Mouse (Mus musculus) hindbrain, embryonic 12.5 days (tissue): Measurements from ENCODE around the gene Olfr821. TPM values are rescaled to one million over a fixed set of nuclear protein-coding genes. Genes with fewer than 3 reads are reported as not detected.
"Not testable (repeated sequence)": the region's sequence is repeated elsewhere in the genome, so short reads cannot be mapped to it uniquely, and the experiment has no call there.

Experiments used
- ATAC-seq: fragments of 200-750 bp; cut with Nextera tagmentation; 2 replicates; pipeline ENCODE4 v1.8.0; 2017; ENCODE audit warnings: moderate TSS enrichment; ENCODE audit not compliant: low FRiP score
- H3K27ac ChIP-seq: fragments of 300-500 bp; sonication (generic); 2 replicates; pipeline ENCODE4 v1.5.1; 2016; ENCODE audit warnings: mild to moderate bottlenecking
- H3K27me3 ChIP-seq: fragments of 300-500 bp; sonication (generic); 2 replicates; pipeline ENCODE4 v1.6.1; 2016; ENCODE audit warnings: mild to moderate bottlenecking
- H3K36me3 ChIP-seq: fragments of 300-500 bp; sonication (generic); 2 replicates; pipeline ENCODE4 v1.6.1; 2016; ENCODE audit warnings: mild to moderate bottlenecking
- H3K4me1 ChIP-seq: fragments of 300-500 bp; sonication (generic); 2 replicates; pipeline ENCODE4 v1.6.1; 2016
- H3K4me2 ChIP-seq: fragments of 300-500 bp; sonication (generic); replicated peaks from 2 replicates; pipeline ENCODE4 v1.6.1; 2016; ENCODE audit warnings: mild to moderate bottlenecking
- H3K4me3 ChIP-seq: fragments of 300-500 bp; sonication (generic); 2 replicates; pipeline ENCODE4 v1.5.1; 2016; ENCODE audit warnings: mild to moderate bottlenecking
- H3K9ac ChIP-seq: fragments of 300-500 bp; sonication (generic); 2 replicates; pipeline ENCODE4 v1.6.1; 2016; ENCODE audit warnings: mild to moderate bottlenecking, moderate library complexity
- H3K9me3 ChIP-seq: fragments of 300-500 bp; sonication (generic); replicated peaks from 2 replicates; pipeline ENCODE4 v1.6.1; 2016; ENCODE audit warnings: mild to moderate bottlenecking
- WGBS: fragments of 180-500 bp; shearing (Covaris S2); methylation state at CpG from one replicate; pipeline ENCODE4 v1.1.7; 2016; 5-methylcytosine and 5-hydroxymethylcytosine counted together
- polyA plus RNA-seq: library from polyadenylated mRNA; unstranded; fragments of >200 nt; fragmentation: Nextera tagmentation; extraction: Ambion mirVana; gene quantifications from 2 replicates; pipeline ENCODE4 v1.2.1, GENCODE M21; 2016

The Olfr821 gene
- not detected in 2 replicates for polyA plus RNA-seq

DNA sequence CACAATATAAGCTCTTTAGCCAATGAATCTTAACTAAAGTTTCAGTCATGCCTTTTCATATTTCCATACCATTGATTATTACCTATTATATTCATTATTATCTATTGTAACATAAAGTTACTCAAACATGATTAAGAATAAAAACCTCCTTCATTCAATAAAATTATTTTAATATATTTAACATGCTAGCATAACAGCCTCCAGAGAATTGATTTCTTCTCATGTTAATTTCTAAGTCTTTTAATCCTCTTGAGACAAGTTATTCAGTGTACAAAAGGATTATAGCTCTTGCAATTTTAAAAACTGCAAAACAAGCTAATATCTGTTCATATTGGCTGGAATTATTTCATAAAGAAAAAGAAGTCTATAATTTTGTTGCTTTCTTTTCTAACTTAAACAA, at the start of gene Olfr821:
Gene Olfr821, plus strand, starts transcription at position 301 of the 400 bp plus-strand sequence.
- ATAC-seq: no peak

DNA sequence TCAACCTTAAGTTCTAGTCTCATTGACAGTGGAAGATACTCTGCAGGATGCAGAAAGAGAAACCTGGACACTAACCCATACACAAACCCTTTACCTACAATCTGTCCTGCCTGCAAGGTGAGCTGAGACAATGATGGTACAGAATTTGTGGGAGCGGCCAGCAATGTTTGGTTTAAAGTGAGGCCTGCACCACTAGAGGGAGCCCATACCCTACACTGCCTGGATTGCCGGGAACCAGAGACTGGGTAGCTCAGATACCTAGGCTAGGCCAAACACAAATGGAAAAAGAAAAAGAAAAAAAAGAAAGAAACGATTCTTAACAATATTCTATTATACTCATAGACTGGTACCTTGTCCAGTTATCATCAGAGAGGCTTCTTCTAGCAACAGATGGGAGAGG, 48.3 kb upstream of the Olfr821 start:
- not testable (repeated sequence) for H3K9ac ChIP-seq, H3K36me3 ChIP-seq, H3K27me3 ChIP-seq, ATAC-seq, H3K4me3 ChIP-seq, H3K4me2 ChIP-seq, H3K4me1 ChIP-seq, H3K9me3 ChIP-seq, H3K27ac ChIP-seq
- WGBS: no CpG with 5 or more reads among the region's 3 CpGs

More for the DNA sequence above, at the start of gene Olfr821:
- no peaks in the 10 kb centered on the region; the same call in 1 of the 2 replicates for H3K9me3 ChIP-seq
- H3K27me3 ChIP-seq: no peaks in the 10 kb centered on the region
- no peak within 1 kb of the TSS for H3K27ac ChIP-seq
- H3K9ac ChIP-seq: no peak within 1 kb of the TSS
- no peaks in the 10 kb centered on the region for H3K36me3 ChIP-seq
- no peaks in the 10 kb centered on the region for H3K4me1 ChIP-seq
- H3K4me2 ChIP-seq: no peak within 1 kb of the TSS
- H3K4me3 ChIP-seq: no peak within 1 kb of the TSS

DNA sequence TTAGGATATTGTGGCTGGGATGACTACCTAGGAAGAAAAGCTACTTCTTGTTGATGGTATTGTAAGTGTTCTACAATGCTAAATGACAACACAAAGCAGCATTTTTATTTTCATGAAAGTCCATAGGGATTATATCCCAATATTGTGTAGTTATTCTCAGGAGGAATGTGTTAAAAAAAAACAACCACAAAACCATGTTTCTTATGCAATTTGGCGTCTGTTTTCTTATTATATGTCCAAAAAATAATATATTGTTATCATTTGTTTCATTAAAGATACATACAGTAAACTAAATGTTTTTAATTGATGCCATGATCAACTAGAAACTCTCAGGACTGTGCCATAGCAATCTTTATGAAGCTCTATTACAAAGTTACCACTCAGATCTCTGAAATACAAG, 45.2 kb upstream of the Olfr821 start, which contains the start of gene Gm10310:
Gene Gm10310, minus strand, starts transcription at position 101 of the 400 bp plus-strand sequence.
- no CpG with 5 or more reads among the region's 1 CpGs for WGBS
- H3K4me1 ChIP-seq, ATAC-seq, H3K4me2 ChIP-seq, H3K9ac ChIP-seq, H3K27ac ChIP-seq, H3K4me3 ChIP-seq, H3K36me3 ChIP-seq, H3K9me3 ChIP-seq, H3K27me3 ChIP-seq: not testable (repeated sequence)

DNA sequence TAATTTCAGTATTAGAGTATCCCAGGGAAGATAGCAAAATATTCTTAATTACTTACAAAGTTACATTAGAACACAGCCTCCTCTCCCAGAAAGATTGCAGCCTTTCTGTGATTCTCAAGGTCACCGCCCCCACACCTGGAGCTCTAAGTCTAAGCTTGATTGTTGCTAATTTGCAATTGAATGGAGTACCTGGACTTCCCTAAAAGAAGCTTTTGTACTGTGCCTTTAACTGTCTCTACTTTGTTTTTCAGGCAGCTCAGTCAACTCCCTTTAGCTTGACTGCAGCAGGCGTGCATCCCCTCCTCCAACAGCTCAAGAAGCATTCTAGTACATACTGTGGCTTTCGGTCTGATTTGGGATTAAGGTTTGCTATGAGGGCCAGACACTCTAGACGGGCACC, 26.0 kb upstream of the Olfr821 start:
- not testable (repeated sequence) for H3K36me3 ChIP-seq, H3K27me3 ChIP-seq, H3K4me3 ChIP-seq, H3K4me1 ChIP-seq, H3K27ac ChIP-seq, H3K4me2 ChIP-seq, ATAC-seq, H3K9ac ChIP-seq, H3K9me3 ChIP-seq
- WGBS: 84% methylated on average over 4 of the region's 4 CpGs

DNA sequence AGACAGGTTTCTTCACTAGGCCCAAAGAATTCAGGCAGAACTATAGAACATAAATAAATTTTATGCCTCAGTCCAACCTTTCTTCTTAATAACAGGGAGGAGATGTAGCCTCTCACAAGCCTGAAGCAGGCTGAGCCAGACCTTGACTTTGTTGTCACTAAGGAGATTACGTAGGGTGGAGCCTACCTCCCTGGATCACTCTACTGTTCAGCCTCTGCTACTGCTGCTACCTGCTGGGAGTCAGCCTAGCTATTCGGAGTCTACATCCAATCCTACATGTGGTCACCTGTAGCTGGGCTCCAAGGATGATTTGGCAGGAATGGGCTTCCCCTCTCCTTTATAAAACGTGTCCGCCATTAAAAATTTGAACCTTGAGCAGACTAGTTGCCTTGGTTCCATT, 24.8 kb upstream of the Olfr821 start:
- H3K36me3 ChIP-seq, H3K27ac ChIP-seq, H3K4me3 ChIP-seq, H3K9ac ChIP-seq, H3K27me3 ChIP-seq, H3K9me3 ChIP-seq, H3K4me2 ChIP-seq, ATAC-seq, H3K4me1 ChIP-seq: not testable (repeated sequence)
- 87% methylated on average over 4 of the region's 4 CpGs for WGBS

DNA sequence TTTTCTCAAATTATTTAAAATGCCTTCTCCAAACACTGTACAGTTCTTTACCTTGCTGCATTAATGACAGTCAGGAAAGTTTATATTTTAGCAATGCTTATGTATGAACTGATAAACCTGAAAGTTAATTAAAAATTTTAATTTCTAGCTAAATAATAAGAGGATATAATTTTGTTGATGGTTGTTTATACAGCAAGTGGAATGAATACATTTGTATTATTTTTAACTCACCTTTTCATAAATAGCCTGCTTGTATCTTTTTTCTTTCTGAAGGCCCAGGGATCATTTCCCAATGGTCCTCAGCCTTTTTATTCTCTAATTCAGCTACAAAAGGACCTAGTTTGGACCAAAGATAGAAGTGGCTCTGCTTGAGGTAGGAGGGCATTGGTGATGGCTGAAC, 17.8 kb upstream of the Olfr821 start, which contains the start of gene Olfr820:
Gene Olfr820, plus strand, starts transcription at position 301 of the 400 bp plus-strand sequence.
- no peaks in the 10 kb centered on the region for H3K36me3 ChIP-seq
- H3K27me3 ChIP-seq: no peaks in the 10 kb centered on the region
- no peak within 1 kb of the TSS for H3K4me3 ChIP-seq
- no peaks in the 10 kb centered on the region for H3K4me1 ChIP-seq
- no peak for ATAC-seq
- no peaks in the 10 kb centered on the region for H3K9me3 ChIP-seq
- no peak within 1 kb of the TSS for H3K9ac ChIP-seq
- H3K4me2 ChIP-seq: no peak within 1 kb of the TSS
- no peak within 1 kb of the TSS for H3K27ac ChIP-seq

DNA sequence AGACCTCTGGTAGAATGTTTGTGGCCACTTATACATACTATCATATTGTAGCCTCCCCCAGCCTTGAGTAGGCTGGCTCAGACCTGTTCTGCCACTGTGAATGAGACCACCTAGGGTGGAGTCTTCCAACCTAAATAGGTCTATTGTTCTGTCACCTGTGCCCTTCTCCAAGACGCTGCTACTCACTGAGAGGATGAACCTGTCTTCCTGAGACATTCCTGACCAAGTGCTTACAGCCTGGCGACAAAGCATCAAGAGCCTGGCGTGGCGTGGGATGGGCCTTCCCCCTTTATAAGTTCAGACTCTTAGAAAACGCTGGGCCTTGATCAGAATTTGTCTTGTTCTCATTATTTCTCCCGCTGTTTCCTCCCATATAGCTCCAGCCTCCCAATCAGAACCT, 6.9 kb downstream of the Olfr821 start:
- 67% methylated on average over 6 of the region's 6 CpGs for WGBS
- H3K4me1 ChIP-seq: no peaks in the 10 kb centered on the region
- H3K27ac ChIP-seq: no peak overlapping the region
- no peaks in the 10 kb centered on the region for H3K36me3 ChIP-seq
- H3K4me2 ChIP-seq: no peak overlapping the region
- no peak overlapping the region for H3K9ac ChIP-seq
- H3K4me3 ChIP-seq: no peak overlapping the region
- no peak for ATAC-seq
- H3K27me3 ChIP-seq: no peaks in the 10 kb centered on the region
- no peaks in the 10 kb centered on the region for H3K9me3 ChIP-seq

DNA sequence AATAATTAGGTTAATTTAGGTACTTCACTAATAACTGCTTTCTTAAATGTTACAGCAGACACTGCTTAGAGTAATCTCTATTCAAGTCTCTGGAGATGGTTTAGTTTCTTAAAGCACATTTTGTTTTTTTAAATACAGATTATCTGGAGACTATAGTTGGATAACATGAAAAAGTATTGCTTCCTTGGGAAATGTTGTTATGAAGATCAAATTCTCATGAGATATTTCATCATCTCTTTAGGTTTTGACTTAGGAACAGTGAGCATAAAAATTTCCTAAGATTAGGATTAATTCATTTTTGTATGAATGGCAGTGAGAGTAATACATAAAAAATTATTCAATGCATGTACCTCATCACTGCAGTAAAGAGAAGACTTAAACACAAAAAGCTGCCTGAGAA, 40.8 kb downstream of the Olfr821 start, which contains the start of gene Olfr822:
Gene Olfr822, plus strand, starts transcription at position 301 of the 400 bp plus-strand sequence.
- ATAC-seq: no peak
- H3K9me3 ChIP-seq: no peaks in the 10 kb centered on the region
- no peaks in the 10 kb centered on the region for H3K27me3 ChIP-seq

More for the DNA sequence above, 40.8 kb downstream of the Olfr821 start, which contains the start of gene Olfr822:
- Histone ChIP-seq H3K4me3 (no peak within 1 kb of the TSS), H3K36me3 (no peaks in the 10 kb centered on the region), H3K4me2 (no peak within 1 kb of the TSS), H3K27ac (no peak within 1 kb of the TSS), H3K4me1 (no peaks in the 10 kb centered on the region), H3K9ac (no peak within 1 kb of the TSS)

Other genes starting within 250 kb of the Olfr821 start
- gene Olfr810, start 235.4 kb upstream of the Olfr821 start, polyA plus RNA-seq: not detected in 2 replicates
- gene Olfr811, start 226.0 kb upstream of the Olfr821 start, polyA plus RNA-seq: not detected in 2 replicates
- gene Olfr812, start 184.3 kb upstream of the Olfr821 start, polyA plus RNA-seq: not detected in 2 replicates
- not detected in 2 replicates for gene Olfr813, start 175.0 kb upstream of the Olfr821 start, polyA plus RNA-seq
- gene Olfr814, start 150.5 kb upstream of the Olfr821 start, polyA plus RNA-seq: not detected in 2 replicates
- not detected in 2 replicates for gene Olfr815, start 124.5 kb upstream of the Olfr821 start, polyA plus RNA-seq
- not detected in 2 replicates for gene Olfr816, start 114.8 kb upstream of the Olfr821 start, polyA plus RNA-seq
- not detected in 2 replicates for gene Olfr818, start 81.2 kb upstream of the Olfr821 start, polyA plus RNA-seq
- not detected in 2 replicates for gene Olfr819, start 63.1 kb upstream of the Olfr821 start, polyA plus RNA-seq
- not detected in 2 replicates for gene Olfr247, start 54.2 kb upstream of the Olfr821 start, polyA plus RNA-seq
- gene Gm10310, start 45.3 kb upstream of the Olfr821 start, polyA plus RNA-seq: not detected in 2 replicates
- not detected in 2 replicates for gene Olfr820, start 17.7 kb upstream of the Olfr821 start, polyA plus RNA-seq
- gene Olfr822, start 40.9 kb downstream of the Olfr821 start, polyA plus RNA-seq: not detected in 2 replicates
- not detected in 2 replicates for gene Olfr823, start 85.0 kb downstream of the Olfr821 start, polyA plus RNA-seq
- gene Olfr824, start 99.7 kb downstream of the Olfr821 start, polyA plus RNA-seq: not detected in 2 replicates
- not detected in 2 replicates for gene Olfr825, start 136.4 kb downstream of the Olfr821 start, polyA plus RNA-seq
- gene Olfr826, start 153.8 kb downstream of the Olfr821 start, polyA plus RNA-seq: not detected in 2 replicates
- not detected in 2 replicates for gene Olfr827, start 184.1 kb downstream of the Olfr821 start, polyA plus RNA-seq
- gene Neurod4, start 249.9 kb downstream of the Olfr821 start, polyA plus RNA-seq: 7.8 and 8.6 TPM in 2 replicates